Mouse (Mus musculus): ENCODE results near the gene Marcksl1.
"Not testable (repeated sequence)": the region's sequence is repeated elsewhere in the genome, so short reads cannot be mapped to it uniquely, and the experiment has no call there.

GRCm38 (mm10) chr4:129554512-129554911, 41.1 kb downstream of the Marcksl1 start:
- TF ChIP-seq CTCF (conservative IDR thresholded peaks at IDR 0.05; ENCODE audit: insufficient read depth, insufficient read length, low read depth, low read length); POLR2A (IDR thresholded peaks at IDR 0.05; ENCODE audit: low read depth, low read length): not testable (repeated sequence)
